Mouse (Mus musculus): ENCODE data around the gene Calb2.

Gene Calb2

GRCm38 (mm10) chr8:110130537-110130936 lies 37.5 kb downstream of the Calb2 start:
- in situ Hi-C loops (cut with MboI; ENCODE audit: low sequenced_read_pairs), result no loop called here

- in situ Hi-C loops (cut with MboI; ENCODE audit: low sequenced_read_pairs), result loop anchor here (10.0 kb wide), 1 partner anchor 365 kb away; no protein-coding TSS in a partner anchor
Measured at GRCm38 (mm10) chr8:110119715-110120114, 48.3 kb downstream of the Calb2 start.

GRCm38 (mm10) chr8:110102653-110103052 lies 65.4 kb downstream of the Calb2 start, which contains the start of gene Gm17720:
Gene Gm17720, minus strand, starts transcription at chr8:110102753.
- in situ Hi-C loops (cut with MboI; ENCODE audit: low sequenced_read_pairs), result no loop called here

- in situ Hi-C loops (cut with MboI; ENCODE audit: low sequenced_read_pairs), result no loop called here
Measured at GRCm38 (mm10) chr8:110101676-110102075, 66.3 kb downstream of the Calb2 start.

GRCm38 (mm10) chr8:110100907-110101306 lies 67.1 kb downstream of the Calb2 start, which contains the start of gene Gm21964:
Gene Gm21964, plus strand, starts transcription at chr8:110101207.
- in situ Hi-C loops (cut with MboI; ENCODE audit: low sequenced_read_pairs), result no loop called here

GRCm38 (mm10) chr8:110091869-110092268 lies 76.1 kb downstream of the Calb2 start:
- in situ Hi-C loops (cut with MboI; ENCODE audit: low sequenced_read_pairs), result no loop called here
